Mouse (Mus musculus) mature B cell (primary cell): ENCODE data around the gene Fam222b.
"Not testable (repeated sequence)": the region's sequence is repeated elsewhere in the genome, so short reads cannot be mapped to it uniquely, and the experiment has no call there.

Experiments used
- in situ Hi-C: fragments of 300-500 bp; cut with MboI; formaldehyde crosslinking; loops from 2 replicates; pipeline ENCODE4 v1.14.3; 2019

Gene Fam222b

DNA sequence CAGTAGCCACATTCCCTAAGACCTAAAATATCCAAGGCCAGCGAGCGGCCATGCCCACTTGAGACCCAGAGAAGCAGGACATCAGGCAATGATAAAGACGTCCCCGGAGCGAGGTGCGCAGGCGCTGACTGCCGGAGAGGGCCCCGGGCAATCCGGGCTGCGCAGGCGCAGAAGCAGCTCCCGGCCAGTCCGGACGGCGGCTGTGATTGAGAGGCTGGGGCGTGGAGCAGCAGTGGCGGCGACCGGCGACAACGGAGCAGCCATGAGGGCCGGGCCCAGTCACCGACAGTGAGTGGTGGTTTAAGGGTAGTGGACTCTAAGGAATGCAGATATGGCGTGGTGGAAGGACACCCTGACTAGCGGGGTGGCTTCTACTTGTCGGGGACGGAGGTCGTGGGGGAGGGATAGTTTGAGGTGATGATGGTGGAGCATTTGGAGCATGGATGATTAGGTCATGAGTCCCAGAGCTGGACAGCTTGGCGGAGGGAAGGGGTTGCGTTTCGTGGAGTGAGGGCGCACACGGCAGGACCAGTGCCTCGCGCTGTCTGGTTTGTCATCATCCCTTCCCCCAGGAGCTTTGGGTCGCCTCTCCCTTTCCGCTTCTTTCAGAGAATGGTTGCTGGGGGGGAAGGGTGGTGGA, at the start of gene Fam222b:
Gene Fam222b (plus strand): TSS at position 157 of the 640 bp plus-strand sequence.
- in situ Hi-C loops = no loop called here

DNA sequence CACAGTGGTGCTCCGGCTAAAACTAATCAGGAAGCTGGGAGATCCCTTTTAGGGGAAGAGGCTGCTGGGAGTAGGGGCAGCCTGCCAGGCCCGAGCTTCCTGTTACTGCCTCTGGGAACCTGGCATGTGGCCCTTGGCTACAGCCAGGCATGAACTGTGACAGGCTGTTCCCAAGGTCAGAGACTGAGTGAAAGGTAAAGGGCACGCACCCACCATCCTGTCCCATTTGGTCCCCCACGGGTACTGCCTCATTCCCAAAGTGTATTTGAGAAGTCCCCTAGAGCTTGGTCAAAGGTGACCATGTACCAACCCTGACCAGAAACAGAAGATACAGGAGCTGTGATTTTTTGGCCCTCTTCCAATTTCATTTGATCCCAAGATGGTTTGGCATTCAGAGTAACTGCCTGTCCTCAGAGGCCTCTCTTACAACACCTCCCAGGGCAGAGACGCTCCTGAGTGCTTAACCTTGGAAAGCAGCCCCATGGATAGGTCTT, 49.7 kb upstream of the Fam222b start:
- in situ Hi-C loops = no loop called here

DNA sequence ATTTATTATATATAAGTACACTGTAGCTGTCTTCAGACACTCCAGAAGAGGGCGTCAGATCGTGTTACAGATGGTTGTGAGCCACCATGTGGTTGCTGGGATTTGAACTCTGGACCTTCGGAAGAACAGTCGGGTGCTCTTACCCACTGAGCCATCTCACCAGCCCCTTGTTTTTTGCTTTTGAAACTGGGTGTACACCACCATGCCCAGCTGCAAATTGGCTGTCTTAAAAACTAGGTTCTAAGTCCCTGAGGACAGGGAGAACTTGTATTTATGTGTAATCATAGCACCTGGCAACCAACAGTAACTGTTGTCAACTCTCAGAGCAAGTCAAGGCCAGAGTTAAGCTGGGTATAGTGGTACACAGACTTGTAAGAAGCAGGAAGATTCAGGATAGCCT, 45.8 kb upstream of the Fam222b start:
- in situ Hi-C loops = not testable (repeated sequence)

DNA sequence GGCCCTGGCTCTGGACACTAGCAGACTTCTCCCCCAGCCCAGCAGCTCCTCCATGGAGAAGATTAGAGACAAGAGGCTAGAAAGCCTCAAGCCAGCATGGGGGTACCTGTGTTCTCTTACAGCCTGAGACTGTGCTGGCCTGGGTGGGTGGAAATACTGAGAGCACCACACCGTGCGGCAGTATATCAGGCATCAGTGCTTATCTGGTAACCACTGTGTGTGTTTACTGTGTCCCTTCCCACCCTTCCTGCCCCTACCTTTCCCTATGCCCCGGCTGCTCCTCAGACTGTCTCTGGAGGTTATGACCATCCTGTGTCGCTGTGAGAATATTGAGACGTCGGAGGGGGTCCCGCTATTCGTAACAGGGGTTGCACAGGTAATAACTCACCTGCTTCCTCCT, 41.4 kb upstream of the Fam222b start:
- in situ Hi-C loops = no loop called here

DNA sequence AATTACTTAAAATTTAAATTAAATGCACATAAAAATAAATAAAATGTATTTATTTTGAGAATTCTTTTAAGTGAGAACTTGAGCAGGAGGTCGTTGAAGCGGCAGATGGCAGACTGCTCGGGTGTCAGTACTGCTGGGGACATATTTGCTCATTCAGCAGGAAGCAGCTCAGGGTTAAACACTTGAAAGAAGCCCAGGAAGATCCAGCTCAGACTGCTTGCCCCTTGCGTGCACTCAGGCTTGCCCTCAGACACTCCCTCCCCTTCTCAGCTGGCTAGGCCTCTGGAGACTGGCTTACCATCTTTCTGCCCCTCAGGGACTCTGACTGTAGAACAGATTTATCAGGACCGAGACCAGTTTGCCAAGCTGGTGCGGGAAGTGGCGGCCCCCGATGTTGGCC, 37.5 kb upstream of the Fam222b start:
- in situ Hi-C loops = no loop called here

DNA sequence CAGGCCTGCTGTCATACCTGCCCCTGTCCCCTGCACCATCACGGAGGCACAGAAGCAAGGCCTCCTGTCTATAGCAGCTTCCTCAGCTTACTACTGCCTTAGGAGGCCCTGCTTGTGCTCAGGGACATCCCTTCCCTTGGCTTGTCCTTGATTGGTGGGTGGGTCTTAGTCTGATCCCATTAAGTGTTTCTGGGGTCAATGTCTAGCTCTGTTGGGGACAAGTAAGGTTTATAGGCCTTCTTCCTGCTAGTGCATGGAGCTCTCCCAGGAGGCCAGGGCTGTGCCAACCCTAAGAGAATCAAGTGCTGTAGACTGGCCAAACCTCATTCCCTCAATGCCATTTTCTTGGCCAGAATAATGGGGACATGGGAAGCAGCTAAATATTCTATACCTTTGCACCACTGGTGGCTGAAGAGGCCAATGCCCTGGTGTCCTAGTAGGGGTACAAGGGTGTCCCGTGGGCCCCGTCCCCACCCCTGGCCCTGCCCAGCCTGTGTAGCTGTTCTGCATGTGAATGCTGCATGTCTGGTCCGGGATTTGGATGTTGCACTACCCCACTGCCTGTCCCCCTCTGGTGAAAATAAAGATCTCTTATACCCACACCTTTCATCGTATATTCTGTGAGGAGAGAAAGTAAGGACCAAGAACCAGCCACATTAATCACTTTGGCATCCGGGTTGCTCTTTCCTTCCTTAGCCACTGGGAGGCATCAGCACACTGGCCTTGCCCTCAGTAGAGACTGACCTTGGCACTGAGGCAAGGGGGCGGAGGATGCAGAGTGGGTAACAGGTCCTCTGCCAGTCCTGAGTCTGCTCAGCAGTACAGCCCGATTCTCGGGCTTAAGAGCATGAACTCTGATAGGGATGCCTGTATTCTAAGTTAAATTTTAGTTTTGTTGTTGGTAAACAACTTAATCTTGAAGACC, 34.4 kb upstream of the Fam222b start:
- in situ Hi-C loops = no loop called here

DNA sequence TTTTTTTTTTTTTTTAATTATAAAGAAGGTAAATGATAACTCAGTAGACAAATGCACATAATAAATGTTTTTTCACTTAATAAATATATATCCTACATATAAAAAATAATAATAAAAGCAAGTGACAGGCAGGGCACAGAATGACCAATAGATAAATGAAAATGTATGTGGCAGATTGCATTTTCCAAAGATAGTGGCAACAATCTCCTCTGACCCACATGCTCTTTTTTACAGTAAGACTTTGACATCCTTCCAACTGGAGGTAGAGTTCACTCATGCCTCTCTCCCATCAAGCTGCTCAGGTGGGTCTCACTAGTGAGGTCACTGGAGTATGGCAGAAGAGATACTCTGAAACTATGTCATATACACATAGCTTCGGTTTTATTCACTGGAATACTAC, 31.9 kb upstream of the Fam222b start:
- in situ Hi-C loops = no loop called here

DNA sequence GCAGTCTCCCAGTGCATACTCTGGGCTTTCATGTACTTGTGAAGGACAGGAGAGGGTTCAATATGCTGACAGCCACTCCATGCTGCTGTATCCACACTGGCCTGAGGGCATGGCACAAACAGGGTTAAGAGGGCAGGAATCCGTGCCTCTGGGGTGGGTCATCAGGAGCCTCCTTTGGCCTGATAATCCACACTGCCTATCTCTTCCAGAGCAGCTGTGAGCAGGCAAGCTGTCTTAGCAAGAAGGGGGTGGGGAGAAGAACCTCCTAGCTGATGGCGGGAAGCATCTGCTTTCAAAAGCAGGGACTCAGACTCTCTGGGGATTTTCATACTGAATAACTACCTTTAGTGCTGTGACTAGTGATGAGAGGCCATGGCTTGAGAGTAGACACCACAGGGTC, 28.6 kb upstream of the Fam222b start:
- in situ Hi-C loops = no loop called here

DNA sequence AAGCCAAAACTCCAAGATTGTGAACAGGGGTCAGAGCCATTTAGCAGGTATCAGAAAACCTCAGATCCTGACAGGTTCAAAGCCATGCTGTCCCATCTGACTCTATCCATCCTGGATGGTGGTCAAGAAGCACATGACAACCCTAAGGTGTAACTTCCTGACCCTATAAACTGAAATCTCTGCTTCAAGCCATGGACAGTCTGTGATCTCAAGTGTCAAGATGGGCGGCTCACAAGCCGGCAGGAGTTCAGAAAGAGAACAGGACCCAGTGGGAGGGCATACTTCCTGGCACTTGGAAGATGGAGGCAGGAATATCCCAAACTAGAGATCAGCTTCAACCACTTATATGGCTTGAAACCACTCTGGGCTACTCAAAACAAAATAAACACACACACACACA, 27.8 kb upstream of the Fam222b start:
- in situ Hi-C loops = no loop called here

DNA sequence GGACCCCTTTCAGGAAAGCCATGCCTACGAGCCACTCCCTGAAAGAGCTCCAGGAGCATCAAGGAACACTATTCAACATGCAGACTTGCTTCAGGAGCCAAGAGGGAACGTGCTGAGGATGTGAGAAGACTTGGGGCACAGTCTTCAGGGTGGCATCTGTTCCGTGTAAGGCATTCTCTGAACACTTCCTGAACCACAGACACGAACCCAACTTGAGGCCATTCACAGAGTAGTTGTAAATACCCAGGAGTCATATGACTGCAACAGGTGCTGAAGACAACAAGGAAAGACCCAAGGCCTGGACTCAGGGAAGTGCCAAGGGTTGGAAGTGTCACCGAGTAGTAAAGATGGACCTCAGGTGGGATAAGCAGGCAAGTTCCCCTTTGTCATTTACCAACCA, 26.9 kb upstream of the Fam222b start:
- in situ Hi-C loops = no loop called here

DNA sequence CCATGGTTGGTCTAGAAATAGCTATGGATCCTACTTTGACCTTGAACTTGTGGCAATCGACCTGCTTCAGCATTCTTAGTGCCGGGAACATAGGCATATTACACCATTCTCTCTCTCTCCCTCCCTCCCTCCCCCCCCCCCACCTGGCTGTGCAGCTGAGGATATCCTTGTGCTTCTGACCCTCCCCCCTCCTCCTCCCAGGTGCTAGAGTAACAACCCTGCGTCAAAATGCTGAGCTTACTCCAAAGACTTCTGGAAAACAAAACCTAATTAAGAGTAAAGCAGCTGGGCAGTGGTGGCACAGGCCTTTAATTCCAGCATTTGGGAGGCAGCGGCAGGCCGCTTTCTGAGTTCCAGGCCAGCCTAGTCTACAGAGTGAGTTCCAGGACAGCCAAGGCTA, 25.3 kb upstream of the Fam222b start:
- in situ Hi-C loops = no loop called here

DNA sequence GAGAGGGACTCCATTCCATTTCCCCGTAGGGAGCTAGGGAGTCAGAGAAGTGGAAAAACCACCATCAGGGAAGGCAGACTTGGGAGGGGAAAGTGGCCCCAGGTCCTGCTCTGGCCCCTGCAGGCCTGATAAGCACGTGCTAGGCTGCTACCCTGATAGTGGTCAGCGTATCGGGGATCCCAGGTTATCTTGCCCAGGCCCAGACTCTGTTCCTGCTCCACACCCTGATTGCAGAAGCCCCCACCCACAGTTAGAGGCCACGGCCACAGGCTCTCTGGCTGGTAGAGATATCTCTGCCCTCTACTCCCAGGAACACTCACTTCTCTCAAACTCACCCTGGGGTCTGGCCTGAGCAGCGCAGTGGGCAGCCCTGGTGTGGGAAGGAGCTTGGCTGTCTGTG, 24.8 kb upstream of the Fam222b start:
- in situ Hi-C loops = no loop called here

DNA sequence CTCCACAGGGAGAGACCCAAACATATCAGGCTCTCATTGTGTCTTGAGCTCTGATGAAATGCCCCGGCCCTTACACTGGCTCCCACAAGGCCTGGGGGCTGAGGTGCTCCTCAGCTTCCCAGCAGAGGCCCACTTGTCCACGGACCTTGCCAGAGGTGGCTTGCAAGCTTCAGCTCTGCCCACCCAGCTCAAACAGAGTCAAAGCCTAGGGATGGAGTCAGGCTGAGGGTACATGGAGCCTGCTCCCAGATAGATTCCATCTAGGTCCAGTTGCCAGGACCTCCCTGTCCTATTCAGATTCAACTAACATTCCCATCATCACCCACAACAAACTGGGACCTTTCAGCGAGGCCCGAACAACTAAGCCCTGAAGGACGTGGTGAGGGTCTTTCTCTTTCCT, 22.5 kb upstream of the Fam222b start:
- in situ Hi-C loops = no loop called here

DNA sequence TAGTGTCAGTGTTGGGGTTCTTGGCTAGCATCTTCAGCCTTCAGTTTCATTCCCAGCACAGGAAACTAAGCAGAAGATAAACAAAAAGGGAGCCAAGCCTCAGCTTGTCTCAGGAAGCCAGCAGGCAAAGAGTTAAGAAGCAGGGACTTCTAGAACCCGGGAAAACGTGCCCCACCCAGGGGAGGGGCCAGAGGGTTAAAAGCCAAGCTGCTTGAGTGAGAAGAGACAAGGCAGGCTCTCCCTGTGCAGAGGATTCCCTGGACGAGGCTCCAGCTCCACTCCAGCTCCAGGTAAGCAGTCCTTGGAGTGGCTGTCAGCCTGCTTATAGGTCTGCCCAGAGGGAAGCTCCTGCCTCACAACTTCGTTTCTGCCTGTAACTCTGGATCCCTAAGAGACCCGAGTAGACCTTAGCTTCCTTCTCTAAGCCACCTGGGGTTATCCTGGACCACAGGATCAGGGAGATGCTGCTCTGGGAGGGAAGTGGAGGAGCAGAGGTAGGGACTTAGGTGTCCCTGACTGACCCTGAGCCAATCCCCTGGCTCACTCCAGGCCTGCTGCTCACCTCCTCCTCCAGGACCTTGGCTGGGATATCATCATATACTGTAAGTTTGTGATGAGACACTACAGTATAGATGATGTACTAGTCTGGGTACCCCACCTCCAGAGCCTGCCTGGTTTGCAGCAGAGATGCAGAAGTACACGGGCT, 21.9 kb upstream of the Fam222b start:
- in situ Hi-C loops = no loop called here

DNA sequence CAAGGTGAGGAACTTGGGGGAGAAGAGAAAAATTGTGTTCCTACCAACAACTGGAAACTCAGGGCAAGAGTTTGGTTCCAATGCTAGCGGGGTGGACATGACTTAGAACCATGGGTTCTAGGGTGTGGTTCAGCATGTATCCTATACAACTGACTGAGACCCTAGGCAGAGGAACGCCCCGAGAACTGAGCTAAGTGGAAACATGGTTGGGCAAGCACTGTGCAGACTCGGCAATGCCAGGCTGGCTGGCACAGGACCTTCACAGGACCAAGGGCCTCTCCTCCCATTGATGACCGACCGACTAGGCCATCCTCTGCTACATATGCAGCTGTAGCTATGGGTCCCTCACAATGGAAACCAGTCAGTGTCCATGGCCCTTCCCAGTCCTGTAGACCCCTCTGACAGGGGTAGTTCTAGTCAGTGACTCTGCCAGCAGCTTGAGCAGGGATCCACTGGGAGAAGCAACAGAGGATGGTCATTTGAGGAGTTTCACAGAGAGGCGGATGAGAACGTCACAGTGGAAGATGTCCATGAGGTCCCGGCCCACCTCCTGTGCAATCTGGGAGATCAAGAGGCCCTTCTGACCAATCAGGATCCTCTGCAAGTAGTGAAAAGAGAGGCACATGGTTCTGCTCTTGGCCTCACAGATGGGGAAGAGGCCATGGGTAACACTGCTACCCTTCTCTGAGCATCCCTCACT, 20.7 kb upstream of the Fam222b start:
- in situ Hi-C loops = no loop called here

DNA sequence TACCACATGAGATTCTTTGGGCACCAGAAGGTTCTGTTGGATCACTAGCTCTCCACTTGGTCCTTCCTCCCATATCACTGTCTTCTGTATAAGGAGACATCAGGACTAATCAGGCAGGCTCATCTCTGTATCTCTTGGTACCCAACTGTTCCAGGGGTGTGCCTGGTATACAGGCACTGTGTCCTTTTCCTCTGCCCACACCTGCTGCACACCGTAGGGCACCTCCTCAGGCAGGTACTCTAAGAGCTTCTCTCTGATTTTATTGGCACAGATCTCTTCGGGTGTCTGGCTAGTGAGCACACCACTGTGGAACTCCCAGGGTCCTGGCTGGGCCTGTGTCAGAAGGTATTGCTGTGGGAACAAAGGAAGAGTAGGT, 20.2 kb upstream of the Fam222b start:
- in situ Hi-C loops = no loop called here

DNA sequence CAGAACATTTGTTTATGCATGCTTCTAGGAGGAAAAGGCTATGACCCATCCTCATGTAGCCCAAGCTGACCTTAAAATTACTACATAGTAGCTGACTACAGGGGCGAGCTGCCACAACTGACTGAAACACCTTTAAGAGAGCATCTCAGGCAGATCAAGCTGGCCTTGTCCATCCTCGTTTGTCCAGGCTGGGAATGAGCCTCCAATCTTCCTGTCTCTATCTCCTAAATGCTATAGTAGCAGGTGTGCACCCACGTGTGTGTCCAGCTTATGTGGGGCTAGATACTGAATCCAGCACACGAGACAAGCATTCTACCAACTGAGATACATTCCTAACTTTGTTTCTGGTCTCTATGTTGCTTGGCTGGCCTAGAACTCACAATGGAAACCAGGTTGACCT, 19.8 kb upstream of the Fam222b start:
- in situ Hi-C loops = no loop called here

DNA sequence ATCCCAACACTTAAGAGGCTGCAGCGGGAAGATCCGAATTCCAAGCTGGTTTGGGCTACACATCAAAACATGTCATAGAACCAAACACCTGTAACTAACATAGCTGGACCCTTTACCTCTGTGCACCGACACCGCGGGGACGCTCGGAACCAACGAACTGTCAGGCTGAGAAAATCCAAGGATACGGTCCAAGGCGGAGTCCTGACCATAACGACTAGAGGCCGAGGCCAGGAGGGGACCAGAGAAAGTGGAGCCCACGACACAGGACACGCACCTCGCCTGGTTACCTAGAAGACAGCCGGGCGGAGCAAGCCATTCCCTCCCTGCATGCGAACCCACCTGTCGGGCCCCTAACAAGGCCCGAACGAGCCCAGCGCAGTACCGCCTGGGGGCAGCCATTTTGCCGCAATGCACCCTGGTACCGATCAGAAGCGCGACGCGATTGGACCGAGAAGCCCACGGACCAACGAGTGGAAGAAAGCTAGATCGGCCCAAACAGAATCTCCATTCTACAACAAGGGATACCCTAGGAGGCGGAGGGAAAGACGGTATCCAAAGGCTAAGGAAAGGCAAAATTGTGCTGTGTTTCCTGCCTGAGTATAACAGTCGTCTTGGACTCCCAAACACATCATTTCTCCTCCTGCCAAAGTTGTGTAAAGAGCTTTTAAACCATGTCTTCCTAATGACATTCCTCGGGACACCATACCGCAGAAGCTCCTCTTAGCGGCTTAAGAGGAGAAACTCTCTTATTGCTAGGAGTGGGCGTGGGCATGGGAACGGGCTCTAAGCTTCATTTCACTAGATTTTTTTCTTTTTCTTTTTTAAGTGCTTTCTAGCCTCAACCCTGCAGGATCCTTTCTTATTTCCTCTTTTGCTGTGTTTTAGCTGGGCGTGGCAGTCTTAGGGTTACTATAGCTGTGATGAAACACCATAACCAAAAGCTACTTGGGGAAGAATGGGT, 14.2 kb upstream of the Fam222b start, which contains the start of gene Eral1:
Gene Eral1 (minus strand): TSS at position 423 of the 961 bp plus-strand sequence.
- in situ Hi-C loops = no loop called here

DNA sequence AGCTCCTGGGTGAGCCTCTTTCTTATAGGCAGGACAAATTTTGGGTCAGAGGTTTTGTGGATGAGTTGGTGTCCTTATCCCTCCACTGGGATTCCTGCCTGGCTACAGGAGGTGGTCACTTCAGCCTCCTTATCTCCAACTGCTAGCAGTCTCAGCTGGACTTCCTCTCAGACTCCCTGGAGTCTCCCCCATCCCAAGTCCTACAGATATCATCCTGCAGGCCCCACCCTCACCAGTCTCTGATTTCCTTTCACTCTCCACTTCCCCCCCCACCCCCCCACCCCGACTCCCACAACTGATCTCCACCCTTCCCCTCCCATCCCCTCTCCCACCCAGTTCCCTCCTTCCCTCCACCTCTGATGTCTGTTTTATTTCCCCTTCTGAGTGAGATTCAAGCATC, 10.9 kb upstream of the Fam222b start:
- in situ Hi-C loops = no loop called here

DNA sequence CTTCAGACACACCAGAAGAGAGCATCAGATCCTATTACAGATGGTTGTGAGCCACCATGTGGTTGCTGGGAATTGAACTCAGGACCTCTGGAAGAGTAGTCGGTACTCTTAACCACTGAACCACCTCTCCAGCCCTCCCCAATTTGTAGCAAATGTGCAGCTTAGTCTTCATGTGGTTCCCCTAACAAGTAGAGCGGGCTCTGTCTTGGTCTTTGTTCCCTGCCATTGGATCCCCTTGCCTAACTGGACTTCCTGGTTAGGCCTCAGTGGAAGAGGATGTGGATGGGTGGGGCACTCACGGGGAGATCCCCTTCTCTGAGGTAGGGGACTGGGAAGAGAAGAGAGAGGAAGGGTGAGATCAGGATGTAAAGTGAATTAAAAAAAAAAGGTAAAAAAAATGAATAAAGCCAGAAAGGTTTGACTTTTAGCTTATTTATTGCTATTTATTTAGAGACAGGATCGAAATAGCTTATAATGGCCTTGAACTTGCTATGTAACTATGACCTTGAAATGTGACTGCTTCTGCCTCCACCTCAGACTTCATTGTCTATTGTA, 7.5 kb upstream of the Fam222b start:
- in situ Hi-C loops = no loop called here
